Mouse (Mus musculus): Measurements from ENCODE around the gene Gli3. TPM values are rescaled to one million over a fixed set of nuclear protein-coding genes. Genes with fewer than 3 reads are reported as not detected.

Gli3 gene
- 7.5 and 7.8 TPM in 2 replicates for polyA plus RNA-seq (2015; fragmentation: Nextera tagmentation; extraction: Ambion mirVana)

GRCm38 (mm10) chr13:15462830-15463491 is at the start of gene Gli3:
Gli3 (plus strand) TSS chr13:15463235.

All from urinary bladder, postnatal 0 days (tissue).